Mouse (Mus musculus) midbrain, postnatal 0 days (tissue): ENCODE results near the gene 1700023F06Rik. TPM values are rescaled to one million over a fixed set of nuclear protein-coding genes. Genes with fewer than 3 reads are reported as not detected.

ENCODE experiments used
- ATAC-seq: fragments of 200-750 bp; cut with Nextera tagmentation; 2 replicates; pipeline ENCODE4 v1.8.0; 2017; ENCODE audit warnings: moderate number of reproducible peaks, mild to moderate bottlenecking, moderate TSS enrichment, moderate library complexity; ENCODE audit not compliant: low FRiP score
- DNase-seq: peaks from one replicate; pipeline ENCODE4 v3.0.0-alpha.2; 2015; ENCODE audit warnings: low spot score
- H3K27ac ChIP-seq: fragments of 300-500 bp; sonication (generic); 2 replicates; pipeline ENCODE4 v1.5.1; 2014; ENCODE audit warnings: low read depth, mild to moderate bottlenecking, low read length, mixed read lengths
- H3K27me3 ChIP-seq: fragments of 300-500 bp; sonication (generic); 2 replicates; pipeline ENCODE4 v1.6.1; 2014; ENCODE audit warnings: low read length, control low read depth, mixed read lengths; ENCODE audit not compliant: insufficient read depth
- H3K36me3 ChIP-seq: fragments of 300-500 bp; sonication (generic); 2 replicates; pipeline ENCODE4 v1.6.1; 2014; ENCODE audit warnings: low read length, control low read depth, mixed read lengths; ENCODE audit not compliant: insufficient read depth
- H3K4me1 ChIP-seq: fragments of 300-500 bp; sonication (generic); 2 replicates; pipeline ENCODE4 v1.6.1; 2014; ENCODE audit warnings: mild to moderate bottlenecking, control low read depth, antibody characterized with exemption, low read length, mixed read lengths; ENCODE audit not compliant: insufficient read depth
- H3K4me2 ChIP-seq: fragments of 300-500 bp; sonication (generic); 2 replicates; pipeline ENCODE4 v1.6.1; 2014; ENCODE audit warnings: low read depth, mild to moderate bottlenecking, low read length, mixed read lengths; ENCODE audit not compliant: poor library complexity, severe bottlenecking
- H3K4me3 ChIP-seq: fragments of 300-500 bp; sonication (generic); 2 replicates; pipeline ENCODE4 v1.5.1; 2014; ENCODE audit warnings: low read depth, mild to moderate bottlenecking, low read length, moderate library complexity
- H3K9ac ChIP-seq: fragments of 300-500 bp; sonication (generic); replicated peaks from 2 replicates; pipeline ENCODE4 v1.6.1; 2014; ENCODE audit warnings: mild to moderate bottlenecking, low read length, moderate library complexity, mixed read lengths; ENCODE audit not compliant: poor library complexity, severe bottlenecking
- H3K9me3 ChIP-seq: fragments of 300-500 bp; sonication (generic); 2 replicates; pipeline ENCODE4 v1.6.1; 2016; ENCODE audit warnings: low read length, control low read depth
- CTCF ChIP-seq: IDR thresholded peaks from 2 replicates; pipeline ENCODE4 v1.5.1; 2016; ENCODE audit warnings: antibody characterized with exemption, mild to moderate bottlenecking
- WGBS: fragments of 180-500 bp; shearing (Covaris S2); extraction: QIAGEN DNeasy Blood & Tissue Kit; methylation state at CpG from one replicate; pipeline ENCODE4 v1.1.7; 2014; 5-methylcytosine and 5-hydroxymethylcytosine counted together
- polyA plus RNA-seq: library from polyadenylated mRNA; unstranded; fragments of >200 nt; fragmentation: Nextera tagmentation; extraction: Ambion mirVana; gene quantifications from 2 replicates; pipeline ENCODE4 v1.2.1, GENCODE M21; 2015
- total RNA-seq: library from RNA; depleted of rRNA; stranded (reverse); fragments of >200 nt; gene quantifications from 2 replicates; pipeline ENCODE4 v1.2.3, GENCODE M21; 2014

Gene 1700023F06Rik
- total and polyA plus RNA-seq, 2 experiments from 2014 or later = 4.9 TPM; not detected in 1

- Histone ChIP-seq H3K27me3 (no peaks in the 10 kb centered on the region), H3K36me3 (peaks cover 24% of the 10 kb centered on the region), H3K4me3 (no peak overlapping the region), H3K27ac (no peak overlapping the region), H3K9me3 (no peaks in the 10 kb centered on the region), H3K4me1 (no peaks in the 10 kb centered on the region), H3K4me2 (no peak overlapping the region), H3K9ac (no peak overlapping the region)
- peak; percentile 30 for TF ChIP-seq CTCF
- ATAC-seq = no peak
- WGBS = 78% methylated on average over 9 of the region's 9 CpGs
- DNase-seq = no peak
Measured at GRCm38 (mm10) chr11:103237757-103238156, 29.4 kb upstream of the 1700023F06Rik start.

GRCm38 (mm10) chr11:103236903-103237302, 28.5 kb upstream of the 1700023F06Rik start:
- Histone ChIP-seq H3K36me3 (peaks cover 24% of the 10 kb centered on the region), H3K9ac (no peak overlapping the region), H3K9me3 (no peaks in the 10 kb centered on the region), H3K4me2 (no peak overlapping the region), H3K27me3 (no peaks in the 10 kb centered on the region), H3K4me1 (no peaks in the 10 kb centered on the region), H3K4me3 (no peak overlapping the region), H3K27ac (no peak overlapping the region)
- 91% methylated on average over 10 of the region's 10 CpGs for WGBS
- DNase-seq = no peak
- no peak for ATAC-seq
- TF ChIP-seq CTCF = no peak

GRCm38 (mm10) chr11:103236431-103236830, 28.1 kb upstream of the 1700023F06Rik start:
- H3K4me2 ChIP-seq = no peak overlapping the region
- WGBS = 81% methylated on average over 6 of the region's 6 CpGs

GRCm38 (mm10) chr11:103235702-103236101, 27.3 kb upstream of the 1700023F06Rik start:
- Histone ChIP-seq H3K27me3 (no peaks in the 10 kb centered on the region), H3K27ac (no peak overlapping the region), H3K4me1 (no peaks in the 10 kb centered on the region), H3K36me3 (peaks cover 28% of the 10 kb centered on the region), H3K9me3 (no peaks in the 10 kb centered on the region), H3K4me2 (no peak overlapping the region), H3K4me3 (no peak overlapping the region), H3K9ac (no peak overlapping the region)
- 67% methylated on average over 11 of the region's 11 CpGs for WGBS
- ATAC-seq (no peak), DNase-seq (peak; percentile 31)
- no peak for TF ChIP-seq CTCF

More at GRCm38 (mm10) chr11:103236431-103236830, 28.1 kb upstream of the 1700023F06Rik start:
- H3K36me3 ChIP-seq = peaks cover 24% of the 10 kb centered on the region
- DNase-seq = no peak
- no peak overlapping the region for H3K9ac ChIP-seq
- ATAC-seq = no peak
- no peak overlapping the region for H3K4me3 ChIP-seq
- no peak for TF ChIP-seq CTCF
- H3K9me3 ChIP-seq = no peaks in the 10 kb centered on the region
- H3K27me3 ChIP-seq = no peaks in the 10 kb centered on the region
- no peak overlapping the region for H3K27ac ChIP-seq
- H3K4me1 ChIP-seq = no peaks in the 10 kb centered on the region

- H3K27me3 ChIP-seq = no peaks in the 10 kb centered on the region
- H3K4me2 ChIP-seq = no peak overlapping the region
- DNase-seq (peak; percentile 53), ATAC-seq (no peak)
- 75% methylated on average over 1 of the region's 1 CpGs for WGBS
- no peak for TF ChIP-seq CTCF
- peaks cover 33% of the 10 kb centered on the region for H3K36me3 ChIP-seq
- no peak overlapping the region for H3K27ac ChIP-seq
- H3K4me1 ChIP-seq = no peaks in the 10 kb centered on the region
- H3K9ac ChIP-seq = no peak overlapping the region
- H3K9me3 ChIP-seq = no peaks in the 10 kb centered on the region
- H3K4me3 ChIP-seq = no peak overlapping the region
Measured at GRCm38 (mm10) chr11:103234447-103234846, 26.1 kb upstream of the 1700023F06Rik start.

GRCm38 (mm10) chr11:103232966-103233365, 24.6 kb upstream of the 1700023F06Rik start:
- ATAC-seq (no peak), DNase-seq (peak; percentile 86)
- Histone ChIP-seq H3K4me1 (no peaks in the 10 kb centered on the region), H3K27me3 (no peaks in the 10 kb centered on the region), H3K36me3 (peaks cover 24% of the 10 kb centered on the region), H3K4me3 (no peak overlapping the region), H3K9ac (no peak overlapping the region), H3K4me2 (no peak overlapping the region), H3K9me3 (no peaks in the 10 kb centered on the region), H3K27ac (no peak overlapping the region)
- TF ChIP-seq CTCF = peak; percentile 81
- 28% methylated on average over 7 of the region's 7 CpGs for WGBS
